Mouse (Mus musculus): ENCODE measurements at regions not wholly inside any gene's neighbourhood (a gene's known extent, or its start where the extent isn't known, plus 50 kb on each side); places are given as distances from the start of the nearest gene placed in this dataset.

DNA sequence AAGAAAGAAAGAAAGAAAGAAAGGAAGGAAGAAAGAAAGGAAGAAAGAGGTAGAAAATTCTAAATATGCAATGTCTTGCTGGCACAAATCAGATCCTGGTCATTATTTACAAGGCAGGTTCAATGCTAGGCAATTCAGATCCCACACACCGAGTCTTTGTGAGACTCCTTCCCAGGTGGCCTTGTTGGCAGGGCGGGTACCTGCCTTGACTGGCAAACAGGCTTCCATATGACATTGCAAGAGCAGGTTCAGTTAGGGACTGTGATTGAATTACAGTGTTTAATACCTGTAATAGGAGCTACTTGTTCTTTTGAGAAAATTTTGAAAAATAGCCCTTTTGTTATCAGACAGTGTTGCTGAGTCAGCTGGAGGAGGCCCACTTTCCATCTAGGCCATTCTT lies 436.0 kb upstream of the Mctp2 start:
- no peak for DNase-seq (ENCODE audit: low spot score)

DNA sequence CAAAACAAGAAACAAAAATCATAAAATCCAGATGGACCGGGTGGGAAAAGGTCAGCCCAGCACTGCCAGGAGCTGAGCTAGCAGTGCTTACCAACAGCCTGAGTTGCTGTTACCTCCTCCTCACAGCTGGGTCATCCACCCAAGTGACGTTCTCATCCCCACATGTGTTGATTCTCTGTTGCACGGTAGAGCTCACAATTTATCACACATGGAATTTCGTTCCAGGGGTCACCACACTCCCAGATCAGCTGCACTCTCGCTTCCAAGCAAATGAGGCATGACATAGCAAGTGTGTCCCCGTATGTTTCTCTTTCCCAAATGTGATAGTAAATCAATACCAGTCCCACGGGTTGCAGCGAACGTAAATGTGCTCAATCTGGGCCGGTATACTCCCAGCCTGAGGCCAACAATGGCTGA lies 445.1 kb upstream of the Mctp2 start:
- DNase-seq (ENCODE audit: low spot score), result no peak

DNA sequence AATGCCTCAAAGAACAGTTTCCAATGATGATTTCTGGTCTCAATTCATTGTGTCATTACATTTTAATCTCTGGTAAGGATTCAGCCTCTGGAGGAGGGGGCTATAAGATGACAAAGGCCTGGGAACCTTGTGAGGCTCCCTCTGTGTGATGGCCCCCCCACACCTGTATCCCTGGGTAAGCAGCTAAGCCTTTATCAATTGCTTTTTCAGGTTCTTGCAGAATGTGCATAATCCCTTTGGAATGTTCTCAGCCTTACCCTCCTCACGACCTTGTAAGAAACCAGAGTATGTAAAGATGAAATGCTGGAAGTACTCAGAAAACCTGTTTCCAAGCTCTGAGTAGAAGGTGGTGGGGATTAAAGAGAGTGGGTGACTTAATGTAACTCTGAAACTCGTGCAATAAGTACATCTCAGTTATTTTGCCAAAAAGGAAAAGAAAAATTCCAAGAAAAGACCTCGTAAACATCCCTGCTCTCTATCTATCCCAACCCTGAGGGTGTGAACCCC lies 446.7 kb upstream of the Mctp2 start:
- no peak for DNase-seq (ENCODE audit: low spot score)

DNA sequence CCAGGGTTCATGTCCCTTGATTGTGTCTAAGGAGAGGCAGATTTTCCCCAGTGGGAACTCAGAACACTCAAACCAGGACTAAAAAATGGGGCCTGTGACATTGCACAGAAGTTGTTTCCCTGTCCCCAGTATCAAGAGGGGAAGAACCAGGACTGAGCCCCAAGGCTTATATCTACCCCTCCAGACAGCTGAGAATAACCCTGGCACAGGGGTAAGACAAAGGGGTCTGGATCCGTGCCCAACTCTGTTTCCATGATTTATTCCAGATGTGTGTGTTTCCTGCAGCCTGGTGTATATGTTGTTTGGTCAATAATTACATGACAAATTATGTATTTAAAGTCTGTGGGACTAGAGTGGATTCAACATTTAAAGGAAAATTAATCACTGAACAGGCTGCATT lies 456.3 kb upstream of the Mctp2 start:
- DNase-seq (ENCODE audit: low spot score), result no peak

DNA sequence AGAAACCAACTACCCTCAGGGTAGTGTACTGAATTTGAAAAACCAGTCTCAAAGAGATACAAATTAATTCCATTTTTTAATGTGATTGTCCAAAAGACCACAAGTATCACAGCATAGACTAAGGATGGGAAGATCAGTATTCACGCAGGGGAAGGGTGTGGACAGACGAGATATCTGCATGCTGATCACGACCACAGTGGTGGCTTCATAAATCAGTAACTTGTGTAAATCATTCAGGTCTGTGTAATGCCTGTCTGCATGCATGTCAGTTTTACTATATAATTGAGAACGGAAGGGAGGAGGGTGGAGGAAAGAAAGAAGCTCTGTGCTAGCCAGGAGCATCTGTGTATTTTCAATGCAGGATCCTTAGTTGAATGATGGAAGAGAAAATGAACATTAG lies 462.3 kb upstream of the Mctp2 start:
- DNase-seq (ENCODE audit: low spot score), result no peak

DNA sequence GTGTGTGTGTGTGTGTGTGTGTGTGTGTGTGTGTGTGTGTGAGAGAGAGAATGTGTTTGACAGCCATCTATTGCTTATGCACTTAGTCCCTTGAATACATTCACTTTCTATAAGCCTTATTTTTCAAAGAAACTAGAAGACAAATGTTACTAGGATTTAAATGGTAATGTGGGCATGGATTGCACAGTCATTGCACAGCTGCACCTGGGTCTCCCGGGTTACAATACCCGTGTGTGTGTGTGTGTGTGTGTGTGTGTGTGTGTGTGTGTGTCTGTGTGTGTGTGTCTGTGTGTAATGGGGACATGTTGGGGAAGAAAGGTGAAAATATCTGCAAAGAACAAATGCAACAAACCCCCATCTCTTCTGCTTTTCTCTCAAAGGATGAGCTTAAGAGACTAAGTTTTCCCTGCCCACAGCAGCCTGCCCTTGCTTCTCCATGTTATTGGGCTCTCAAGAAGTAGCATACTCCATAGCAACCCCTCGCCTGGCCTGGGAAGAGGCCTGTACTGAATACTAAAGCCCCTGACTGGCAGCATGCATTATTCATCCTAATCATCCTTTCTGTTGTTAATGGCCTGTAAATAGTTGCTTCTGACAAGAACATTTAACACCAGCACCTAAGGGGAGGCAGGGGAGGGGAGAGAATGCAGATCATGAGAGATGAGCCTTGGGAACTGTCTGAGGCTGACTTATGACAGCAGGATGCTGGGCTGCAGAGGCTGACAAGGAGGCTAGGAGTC lies 467.8 kb upstream of the Mctp2 start:
- no peak for DNase-seq (ENCODE audit: low spot score)

DNA sequence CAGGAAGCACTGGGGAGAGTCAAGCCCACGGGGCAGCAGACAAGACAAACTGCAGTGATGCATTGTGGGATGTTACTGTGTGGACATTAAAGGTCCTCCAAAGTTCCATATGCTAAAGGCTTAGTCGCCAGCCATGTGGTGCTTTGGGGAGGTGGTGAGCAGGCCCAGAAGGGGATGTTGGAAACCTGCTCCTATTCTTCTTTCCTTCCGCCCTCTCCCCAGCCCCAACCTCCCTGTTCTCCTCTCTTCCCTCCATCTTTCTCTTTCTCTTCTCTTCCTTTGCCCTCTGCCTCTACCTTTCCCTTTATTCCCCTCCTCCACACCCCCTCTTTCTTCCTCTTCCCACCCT lies 468.3 kb upstream of the Mctp2 start:
- no peak for DNase-seq (ENCODE audit: low spot score)

DNA sequence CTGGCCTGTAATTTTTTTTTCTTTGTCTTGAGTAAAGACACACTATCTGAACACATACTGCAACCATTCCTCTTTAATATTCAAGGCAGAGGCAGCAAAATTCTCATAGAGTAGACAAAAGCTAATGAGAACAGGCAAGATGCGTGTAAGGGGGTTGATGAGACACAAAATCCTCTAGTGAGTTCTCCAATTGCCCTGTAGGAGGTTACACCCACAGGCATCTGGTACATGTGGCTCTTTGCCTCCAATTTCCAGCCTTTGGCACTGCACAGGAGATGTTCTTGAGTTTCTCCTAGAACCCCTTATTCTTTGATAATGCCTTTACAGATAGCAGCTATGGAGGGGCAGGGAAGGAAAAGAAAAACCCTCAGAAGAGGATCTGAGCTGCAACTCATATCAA lies 480.9 kb upstream of the Mctp2 start:
- DNase-seq (ENCODE audit: low spot score), result no peak

DNA sequence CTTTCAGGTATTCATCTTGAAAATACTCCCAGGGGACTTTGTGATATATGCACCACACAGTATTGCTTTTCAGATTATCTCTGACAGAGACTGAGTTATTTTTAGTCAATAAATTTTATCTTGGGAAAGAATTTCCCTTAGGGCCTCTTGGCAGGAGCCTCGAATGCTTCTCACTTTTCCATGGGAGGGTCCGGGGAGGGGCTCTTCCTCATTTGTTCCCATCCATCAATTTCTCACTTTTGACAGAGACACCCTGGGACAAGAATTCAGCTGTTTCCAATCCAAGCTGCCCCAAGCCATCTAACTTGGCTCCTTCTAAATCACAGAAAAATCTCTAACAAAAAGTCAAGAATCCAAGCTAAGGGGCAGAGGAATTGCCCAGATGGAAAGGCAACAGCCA lies 481.9 kb upstream of the Mctp2 start:
- no peak for DNase-seq (ENCODE audit: low spot score)

DNA sequence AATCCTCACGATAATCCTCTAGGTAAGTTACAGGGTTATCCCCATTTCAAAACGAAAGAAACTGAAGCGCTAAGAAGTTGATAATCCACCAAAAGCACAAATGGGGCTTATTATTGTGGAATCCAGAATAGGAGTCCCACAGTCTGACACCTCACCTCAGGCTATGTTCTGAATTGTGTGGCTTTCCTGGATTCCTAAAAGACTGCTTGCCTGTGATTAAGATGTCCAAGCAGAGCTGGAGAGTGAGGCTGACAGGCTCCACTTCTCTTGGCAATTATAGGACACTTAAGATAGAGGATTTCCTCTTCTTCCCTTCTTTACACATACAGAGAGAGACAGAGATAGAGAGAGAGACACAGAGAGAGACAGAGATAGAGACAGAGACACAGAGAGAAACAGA lies 515.7 kb upstream of the Mctp2 start:
- DNase-seq (ENCODE audit: low spot score), result no peak

DNA sequence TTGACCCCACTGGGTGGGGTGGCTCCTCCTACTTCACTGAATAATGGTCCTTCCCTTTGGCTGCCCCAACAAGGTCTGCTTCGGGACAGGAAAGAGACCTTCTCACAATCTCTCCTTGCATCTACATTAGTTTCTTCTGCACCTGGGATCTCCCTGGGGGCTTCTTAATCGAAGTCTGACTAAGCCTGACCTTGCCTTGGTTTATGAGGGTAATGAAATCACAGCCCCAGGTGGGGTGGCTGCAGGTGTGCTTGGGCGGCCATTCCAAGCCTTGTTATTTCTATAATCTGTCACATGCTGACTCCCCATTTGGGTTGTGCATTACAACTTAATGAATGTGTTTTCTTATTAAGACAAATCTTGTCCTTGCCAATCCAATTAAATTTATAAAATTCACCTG lies 520.2 kb upstream of the Mctp2 start:
- no peak for DNase-seq (ENCODE audit: low spot score)

DNA sequence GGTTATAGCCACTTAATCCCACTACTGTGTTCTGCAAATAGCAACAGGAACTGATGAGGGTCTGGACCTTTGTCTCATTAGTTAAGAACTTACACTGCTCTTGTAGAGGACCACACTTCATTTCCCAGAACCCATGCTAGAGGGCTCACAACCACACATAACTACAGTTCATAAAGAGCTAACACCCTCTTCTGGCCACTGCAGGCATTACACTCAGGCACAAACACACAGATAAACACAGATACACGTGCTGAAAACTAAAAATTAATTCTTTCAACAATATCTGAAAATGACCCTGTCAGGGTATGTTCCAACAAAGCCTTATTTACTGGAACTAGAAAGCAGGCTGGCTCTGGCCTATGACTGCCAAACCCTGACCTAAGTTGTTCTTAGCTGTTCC lies 529.0 kb upstream of the Mctp2 start:
- no peak for DNase-seq (ENCODE audit: low spot score)

DNA sequence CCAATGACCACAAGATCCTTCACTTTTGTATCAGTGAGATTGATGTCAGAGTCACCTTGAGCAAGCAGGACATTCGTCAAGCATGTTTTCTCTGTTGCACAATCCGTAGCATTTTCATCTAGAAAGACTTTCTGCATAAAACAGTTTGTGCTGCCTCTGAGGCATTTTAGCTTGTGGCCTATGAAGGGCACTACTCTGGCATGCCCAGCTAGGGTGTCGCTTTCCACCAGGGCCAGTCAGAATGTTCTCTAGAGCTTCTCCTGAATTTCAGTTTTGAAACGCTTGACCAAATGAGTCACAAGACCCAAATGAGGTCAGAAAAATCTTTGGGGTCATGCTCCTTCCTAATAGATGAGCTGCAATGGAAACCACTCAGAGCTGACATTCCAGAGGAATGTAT lies 529.6 kb upstream of the Mctp2 start:
- DNase-seq (ENCODE audit: low spot score), result no peak

DNA sequence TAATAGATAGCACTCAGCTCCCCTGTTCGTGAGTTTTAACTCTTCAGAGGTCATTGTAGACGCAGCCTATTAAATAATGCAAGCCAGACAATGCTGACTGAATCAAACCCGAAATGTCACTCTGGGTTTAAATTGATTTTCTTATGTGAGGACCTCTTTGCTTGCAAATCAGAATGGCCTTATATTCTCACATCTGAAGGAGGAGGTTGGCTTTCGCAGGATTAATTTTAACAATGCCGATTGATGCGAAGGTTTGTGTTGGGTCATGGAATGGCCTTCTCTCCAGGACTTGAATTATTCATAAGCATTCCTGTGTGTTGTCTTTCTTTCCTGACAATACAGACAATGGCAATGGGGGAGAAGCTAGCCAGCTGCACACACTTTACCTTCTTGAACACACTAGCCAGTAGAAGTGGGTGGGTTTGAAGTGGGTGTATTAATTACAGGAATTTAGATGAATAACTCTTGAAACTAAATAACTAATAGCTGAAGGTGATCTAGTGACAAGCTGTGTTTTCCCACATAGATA lies 530.1 kb upstream of the Mctp2 start:
- no peak for DNase-seq (ENCODE audit: low spot score)

DNA sequence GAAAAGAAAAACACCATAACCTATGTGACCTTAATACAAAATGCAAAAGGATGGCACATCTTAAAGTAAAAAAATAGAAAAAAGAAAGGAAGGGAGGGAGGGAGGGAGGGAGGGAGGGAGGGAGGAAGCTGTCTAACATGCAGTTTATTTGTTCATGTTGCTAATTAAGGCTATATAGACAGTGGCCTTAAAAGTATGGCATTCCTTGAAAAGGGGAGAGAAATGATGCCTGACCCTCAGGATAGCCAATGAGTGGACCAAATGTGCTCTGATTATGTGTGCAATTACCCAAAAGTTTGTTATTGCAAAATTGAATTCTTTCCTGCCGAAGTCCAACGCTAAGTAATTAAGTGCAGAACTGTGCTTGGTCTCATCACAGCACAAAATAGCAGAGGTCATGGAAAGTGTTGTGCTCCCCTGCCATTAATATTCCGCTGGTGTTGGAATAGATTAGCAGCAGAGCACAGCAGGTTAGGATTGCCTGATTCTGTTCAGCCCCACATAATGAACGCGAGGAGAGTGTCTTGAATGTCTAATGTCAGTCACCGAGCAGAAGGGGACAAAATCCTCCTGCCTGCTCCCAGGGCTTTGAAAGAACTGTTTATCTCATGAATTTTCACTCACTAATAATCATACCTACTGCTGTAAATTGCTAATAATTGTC lies 531.7 kb upstream of the Mctp2 start:
- DNase-seq (ENCODE audit: low spot score), result no peak

DNA sequence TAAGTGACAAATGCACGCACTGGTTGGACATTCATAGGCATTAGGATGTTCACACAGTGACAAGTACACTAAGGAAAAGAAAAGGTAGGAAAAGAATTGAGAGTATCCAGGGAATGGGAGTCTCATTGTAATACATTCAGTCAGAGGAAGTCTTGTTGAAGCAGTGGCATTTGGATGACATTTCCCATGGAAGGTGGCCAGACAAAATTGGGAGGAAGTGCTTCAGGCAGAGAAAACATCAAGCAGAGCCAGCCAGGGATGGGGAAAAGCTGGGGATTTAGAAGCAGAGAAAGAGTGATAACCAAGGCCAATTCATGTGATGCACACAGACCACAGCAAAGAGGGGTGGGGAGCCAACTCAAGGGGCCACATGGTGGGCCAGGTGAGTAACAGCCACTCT lies 524.0 kb upstream of the Rgma start:
- no peak for DNase-seq (ENCODE audit: low spot score)

DNA sequence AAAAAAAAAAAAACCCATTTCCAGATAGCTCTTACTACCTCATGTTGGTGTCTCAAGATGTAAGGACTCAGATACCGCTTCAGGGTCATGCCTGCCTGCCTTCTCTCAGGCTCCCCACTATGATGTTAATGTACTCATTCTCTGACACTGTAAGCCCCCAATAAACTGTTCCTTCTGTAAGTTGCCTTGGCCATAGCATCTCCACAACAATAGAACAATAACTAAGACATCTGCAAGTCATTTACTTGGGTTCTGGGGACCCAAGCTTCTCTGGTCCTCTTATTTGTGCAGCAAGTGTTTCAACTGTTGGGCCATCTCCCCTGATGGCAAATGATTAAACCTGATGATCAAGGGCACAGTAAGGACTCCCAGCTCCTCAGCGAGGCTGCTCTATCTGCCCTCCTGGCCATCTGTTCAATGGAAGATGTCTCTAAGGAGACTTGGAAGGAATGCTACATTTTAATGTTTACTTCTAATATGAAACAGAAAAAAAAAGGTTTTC lies 520.8 kb upstream of the Rgma start:
- no peak for DNase-seq (ENCODE audit: low spot score)

DNA sequence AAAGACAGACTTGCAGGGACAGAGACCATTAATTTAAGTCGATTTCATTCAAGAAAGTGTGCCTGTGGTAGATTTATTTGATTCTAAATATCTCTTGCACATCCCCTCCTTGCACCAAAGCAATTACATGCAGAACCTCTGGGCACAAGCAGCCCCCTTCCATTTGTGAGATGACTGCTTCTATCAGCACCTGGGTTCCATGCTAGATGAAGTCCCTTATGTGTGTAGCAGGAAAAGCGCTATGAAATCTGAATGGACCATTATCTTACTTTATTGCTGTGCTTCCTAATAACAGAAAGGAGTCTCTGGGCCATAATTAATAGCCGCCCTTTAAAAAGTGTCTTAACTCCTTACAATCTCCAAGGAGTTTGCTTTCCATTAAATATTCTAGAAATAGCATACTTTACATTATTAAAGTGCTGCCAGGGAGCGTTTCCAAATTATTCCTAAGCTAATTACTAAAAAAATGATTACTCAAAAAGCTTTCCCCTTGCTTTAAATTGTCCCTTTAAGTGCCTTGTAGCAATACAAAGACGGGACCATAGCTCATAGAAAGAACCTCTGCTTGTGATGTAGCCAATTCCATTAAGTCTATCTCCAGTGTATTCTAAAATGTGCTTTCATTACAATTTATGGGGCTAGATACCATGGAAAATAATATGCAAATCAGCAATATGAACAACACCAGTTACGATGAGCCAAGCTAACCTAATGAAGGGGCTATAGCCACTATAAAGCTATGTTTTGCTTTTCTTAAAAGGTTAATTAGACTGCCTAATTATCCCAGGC lies 508.1 kb upstream of the Rgma start:
- no peak for DNase-seq (ENCODE audit: low spot score)

DNA sequence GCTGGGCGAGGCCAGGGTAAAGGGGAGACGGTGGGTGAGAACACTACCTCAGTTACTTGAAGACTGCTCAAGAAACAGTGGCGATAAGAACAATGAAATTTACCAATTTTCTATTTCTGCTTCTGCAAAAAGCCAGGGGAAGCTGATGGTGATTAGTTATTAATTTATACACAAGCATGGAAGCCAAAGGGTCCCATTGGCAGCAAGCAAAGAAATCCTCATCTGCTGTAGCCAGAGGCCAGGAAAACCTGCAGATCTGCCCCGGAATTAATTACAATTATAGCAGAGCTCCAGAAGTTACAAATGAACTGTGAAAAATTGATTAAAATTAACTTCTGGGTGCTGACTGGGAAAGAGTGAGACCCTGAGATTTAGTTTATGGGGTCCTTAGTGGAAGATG lies 506.2 kb upstream of the Rgma start:
- no peak for DNase-seq (ENCODE audit: low spot score)

DNA sequence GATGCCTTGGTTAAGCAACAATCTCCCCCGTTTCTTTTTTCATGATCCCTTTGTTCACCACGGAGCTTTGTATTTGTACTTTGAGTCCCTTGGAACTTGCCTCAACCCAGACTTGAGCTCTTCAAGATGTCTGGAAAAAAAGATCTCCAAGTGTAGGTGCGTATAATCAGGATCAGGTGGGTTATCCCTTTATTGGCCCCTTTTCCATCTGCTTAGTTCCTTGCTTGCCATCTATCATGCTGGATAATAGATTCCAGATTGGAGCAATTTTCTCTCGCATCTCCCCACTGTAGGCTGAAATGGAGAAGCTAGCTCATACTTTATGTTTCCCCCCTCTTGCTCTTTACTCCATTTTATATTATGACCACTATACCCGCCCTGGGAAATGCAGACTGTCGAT lies 474.5 kb upstream of the Rgma start:
- DNase-seq (ENCODE audit: low spot score), result no peak

DNA sequence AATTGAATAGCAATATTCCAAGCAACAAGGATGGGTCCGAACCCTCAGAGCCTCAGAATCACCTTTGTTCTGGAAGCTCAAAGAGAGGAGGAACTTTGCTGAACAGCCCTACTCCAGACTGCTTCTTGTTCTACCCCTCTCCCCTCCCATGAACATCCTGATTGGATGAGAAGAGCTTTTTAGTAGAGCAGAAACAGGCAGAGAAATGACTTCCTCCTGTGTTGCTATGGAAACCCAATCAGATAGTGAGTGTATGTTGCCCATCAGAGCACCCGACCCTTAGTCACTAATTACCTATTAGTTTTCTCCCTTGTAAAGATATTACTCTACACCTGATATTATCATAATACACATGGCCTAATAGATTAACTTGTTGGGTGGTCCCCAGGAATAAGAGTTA lies 469.4 kb upstream of the Rgma start:
- no peak for DNase-seq (ENCODE audit: low spot score)

DNA sequence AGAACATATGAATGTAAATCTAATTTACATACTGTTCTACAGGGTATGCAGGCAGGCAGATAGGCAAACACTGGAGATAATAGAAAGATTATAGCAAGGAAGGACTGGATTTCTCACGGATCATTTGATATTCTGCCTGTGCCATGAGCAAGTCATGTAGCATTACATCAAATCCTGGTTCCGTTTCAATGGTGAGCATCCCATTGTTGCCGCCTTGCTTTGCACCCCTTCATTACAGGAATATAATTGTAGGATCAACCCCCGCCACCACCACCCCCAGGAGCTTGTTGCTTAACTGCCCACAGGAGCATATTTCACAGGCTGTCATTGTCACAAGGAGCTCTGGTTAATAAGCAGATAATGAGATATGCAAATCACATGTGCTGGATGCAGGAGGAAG lies 468.8 kb upstream of the Rgma start:
- no peak for DNase-seq (ENCODE audit: low spot score)
